Mouse (Mus musculus): ENCODE results near the gene Spry2. TPM values are rescaled to one million over a fixed set of nuclear protein-coding genes. Genes with fewer than 3 reads are reported as not detected.

The Spry2 gene
- polyA plus RNA-seq, 1 experiment from 2014 or later, result 72.0 TPM

DNA sequence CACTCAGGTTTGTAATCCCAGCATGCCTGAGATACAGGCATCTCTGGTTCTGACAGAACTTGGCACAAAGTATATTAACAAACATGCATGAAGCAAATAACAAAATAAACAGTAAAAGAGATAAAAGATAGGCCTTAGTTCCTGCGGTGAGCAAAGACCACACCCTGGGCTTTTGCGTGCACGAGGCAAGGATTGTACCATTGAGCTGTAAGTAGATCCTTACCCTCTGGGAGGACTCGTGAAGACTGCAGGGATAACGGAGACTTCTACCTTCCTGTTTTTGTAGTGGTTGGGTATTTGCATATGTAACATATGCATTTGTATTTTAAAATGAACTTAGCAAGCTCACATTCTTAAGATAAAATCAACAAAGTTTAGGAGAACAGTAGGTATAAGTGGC, 37.7 kb downstream of the Spry2 start:
- no peaks in the 10 kb centered on the region for H3K36me3 ChIP-seq
- 42% methylated on average over 5 of the region's 5 CpGs for WGBS
- H3K4me3 ChIP-seq, result no peak overlapping the region
- no peak overlapping the region for H3K27ac ChIP-seq
- ATAC-seq (ENCODE audit: insufficient number of reproducible peaks, low FRiP score, low TSS enrichment, low read depth), result no peak
- no peak overlapping the region for H3K9ac ChIP-seq
- no peaks in the 10 kb centered on the region for H3K9me3 ChIP-seq
- no peaks in the 10 kb centered on the region for H3K4me1 ChIP-seq
- no peaks in the 10 kb centered on the region for H3K27me3 ChIP-seq
- no peak overlapping the region for H3K4me2 ChIP-seq

DNA sequence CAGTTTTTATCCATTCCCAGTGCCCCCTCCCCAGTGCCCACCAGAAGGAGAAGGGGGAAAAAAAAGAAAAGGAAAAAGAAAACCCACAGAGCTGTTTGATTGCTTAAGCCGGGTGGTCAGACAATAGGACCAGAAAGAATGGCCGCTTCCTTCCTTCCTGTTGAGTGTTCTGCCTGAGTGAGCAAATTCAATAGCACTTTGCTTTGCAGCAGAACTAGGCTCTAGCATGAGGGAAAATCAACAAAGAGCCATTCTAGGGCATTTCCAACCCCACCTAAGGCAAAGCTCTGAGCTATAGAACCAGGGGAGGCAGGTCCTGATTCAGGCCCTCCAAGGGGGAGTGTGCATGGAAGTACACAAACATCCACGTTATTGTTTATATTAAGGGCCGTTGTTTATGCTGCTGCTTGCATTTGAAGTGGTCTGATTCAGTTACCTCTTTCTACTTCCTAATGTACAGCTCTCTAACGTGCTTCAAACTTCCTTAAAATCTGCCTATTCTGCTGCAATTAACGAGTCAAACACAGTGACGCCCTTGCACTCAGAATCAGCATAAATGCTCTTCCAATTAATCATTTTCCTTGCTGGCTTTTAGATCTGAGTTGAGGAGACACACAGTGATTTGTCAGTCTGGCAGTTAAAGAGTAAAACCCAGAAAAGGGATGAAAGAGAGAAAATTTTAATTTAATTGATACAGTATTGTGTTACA, 45.1 kb downstream of the Spry2 start:
- Histone ChIP-seq H3K27me3 (no peaks in the 10 kb centered on the region), H3K4me2 (no peak overlapping the region), H3K9me3 (no peaks in the 10 kb centered on the region), H3K27ac (no peak overlapping the region), H3K4me3 (no peak overlapping the region), H3K9ac (no peak overlapping the region), H3K4me1 (no peaks in the 10 kb centered on the region), H3K36me3 (no peaks in the 10 kb centered on the region)
- ATAC-seq (ENCODE audit: insufficient number of reproducible peaks, low FRiP score, low TSS enrichment, low read depth), result no peak
- 54% methylated on average over 7 of the region's 7 CpGs for WGBS

Other genes with a start within 250 kb of the Spry2 start
- gene Trim52, start 209.4 kb upstream of the Spry2 start, polyA plus RNA-seq (2015; fragmentation: Nextera tagmentation; extraction: Ambion mirVana), result not detected in 2 replicates

Data from limb, embryonic 15.5 days (tissue).